Mouse (Mus musculus) R1 (cell line): ENCODE measurements around the gene Frrs1.

Experiments used
- DNase-seq: peaks from one replicate; pipeline ENCODE4 v3.0.0-alpha.2; 2018; ENCODE audit warnings: low read depth, low spot score

Gene Frrs1

GRCm38 (mm10) chr3:116906596-116906995 is 47.3 kb downstream of the Frrs1 start:
- DNase-seq, result no peak

GRCm38 (mm10) chr3:116914374-116914773 is 55.1 kb downstream of the Frrs1 start:
- DNase-seq, result no peak

GRCm38 (mm10) chr3:116914931-116915330 is 55.7 kb downstream of the Frrs1 start:
- no peak for DNase-seq

- no peak for DNase-seq
Measured at GRCm38 (mm10) chr3:116917016-116917415, 57.8 kb downstream of the Frrs1 start.

GRCm38 (mm10) chr3:116921535-116921934 is 62.3 kb downstream of the Frrs1 start:
- no peak for DNase-seq

GRCm38 (mm10) chr3:116923042-116923441 is 63.8 kb downstream of the Frrs1 start:
- DNase-seq, result no peak

- no peak for DNase-seq
Measured at GRCm38 (mm10) chr3:116928994-116929393, 69.7 kb downstream of the Frrs1 start.

GRCm38 (mm10) chr3:116933158-116933557 is 73.9 kb downstream of the Frrs1 start:
- no peak for DNase-seq

GRCm38 (mm10) chr3:116936934-116937691 is 77.8 kb downstream of the Frrs1 start:
- DNase-seq, result no peak

- DNase-seq, result no peak
Measured at GRCm38 (mm10) chr3:116940804-116941558, 81.7 kb downstream of the Frrs1 start.

- DNase-seq, result no peak
Measured at GRCm38 (mm10) chr3:116941559-116942117, 82.4 kb downstream of the Frrs1 start.

GRCm38 (mm10) chr3:116942751-116943150 is 83.5 kb downstream of the Frrs1 start:
- no peak for DNase-seq

GRCm38 (mm10) chr3:116943422-116943821 is 84.2 kb downstream of the Frrs1 start:
- DNase-seq, result no peak

GRCm38 (mm10) chr3:116946476-116946875 is 87.2 kb downstream of the Frrs1 start:
- DNase-seq, result no peak

GRCm38 (mm10) chr3:116950665-116951115 is 91.4 kb downstream of the Frrs1 start:
- no peak for DNase-seq

GRCm38 (mm10) chr3:116951489-116951888 is 92.2 kb downstream of the Frrs1 start:
- no peak for DNase-seq

- no peak for DNase-seq
Measured at GRCm38 (mm10) chr3:116952242-116952899, 93.1 kb downstream of the Frrs1 start.

GRCm38 (mm10) chr3:116953366-116953765 is 94.1 kb downstream of the Frrs1 start:
- DNase-seq, result no peak

GRCm38 (mm10) chr3:116955061-116955460 is 95.8 kb downstream of the Frrs1 start:
- no peak for DNase-seq
